Mouse (Mus musculus) ZHBTc4 (cell line): ENCODE data around the gene Syngr3.
"Not testable (repeated sequence)": the region's sequence is repeated elsewhere in the genome, so short reads cannot be mapped to it uniquely, and the experiment has no call there.

Source experiments
- DNase-seq: peaks from one replicate; pipeline ENCODE4 v3.0.0-alpha.2; 2011; ENCODE audit warnings: low read depth, low spot score

Syngr3 gene

DNA sequence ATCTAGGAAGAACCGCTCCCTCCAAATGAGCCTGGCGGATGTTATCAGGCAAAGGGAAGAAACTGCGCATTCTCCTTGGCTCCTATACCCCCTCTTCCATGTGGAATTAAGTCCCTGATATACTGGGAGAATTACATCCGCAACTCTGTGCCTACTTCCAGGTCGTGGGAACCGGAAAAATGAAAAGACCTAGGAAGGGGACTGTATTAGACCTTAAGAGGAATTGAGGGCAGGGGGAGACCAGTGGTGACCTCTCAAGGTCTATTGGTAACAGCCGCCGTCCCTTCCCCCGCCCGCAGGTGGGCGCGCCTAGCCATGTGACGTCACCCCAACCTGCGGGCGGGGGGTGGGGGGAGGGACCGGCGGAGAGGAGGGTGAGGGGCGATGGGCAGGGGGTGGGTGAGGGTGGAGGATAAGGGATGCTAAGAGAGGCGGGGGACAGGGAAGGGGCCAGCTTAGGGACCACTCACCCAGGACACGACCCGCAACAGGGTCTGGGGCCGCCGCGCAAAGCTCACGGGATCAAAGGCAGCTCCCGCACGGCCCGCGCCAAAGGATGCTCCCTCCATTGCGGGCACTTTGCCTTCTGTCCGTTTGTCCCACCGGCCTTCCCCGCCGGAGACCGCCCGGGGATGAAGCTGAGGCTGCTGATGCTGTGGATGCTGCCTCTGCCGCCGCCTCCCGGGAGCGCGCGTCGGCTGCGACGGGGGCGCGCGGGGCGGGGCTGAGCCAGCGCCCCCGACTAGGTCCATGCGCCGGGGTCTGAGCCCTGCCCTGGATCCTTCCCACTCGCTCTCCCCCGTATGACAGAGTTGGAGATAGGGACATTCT lies at the start of gene Syngr3:
Syngr3 (minus strand) TSS at position 705 of the 831 bp plus-strand sequence.
- DNase-seq, result no peak

DNA sequence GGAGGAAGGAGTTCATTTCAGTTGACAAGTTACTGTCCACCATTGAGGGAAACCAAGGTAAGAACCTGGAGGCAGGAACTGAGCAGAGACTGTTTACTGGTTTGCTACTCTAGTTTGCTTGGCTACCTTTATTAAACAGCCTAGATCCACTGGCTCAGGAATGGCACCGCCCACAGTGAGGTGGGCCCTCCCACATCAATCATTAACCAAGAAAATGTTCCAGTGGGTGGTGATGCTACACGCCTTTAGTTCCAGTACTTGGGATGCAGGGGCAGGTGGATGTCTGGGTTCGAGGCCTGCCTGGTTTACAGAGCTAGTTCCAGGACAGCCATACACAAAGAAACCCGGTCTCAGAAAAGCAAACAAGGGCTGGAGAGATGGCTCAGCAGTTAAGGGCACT lies 48.5 kb upstream of the Syngr3 start:
- DNase-seq, result no peak

DNA sequence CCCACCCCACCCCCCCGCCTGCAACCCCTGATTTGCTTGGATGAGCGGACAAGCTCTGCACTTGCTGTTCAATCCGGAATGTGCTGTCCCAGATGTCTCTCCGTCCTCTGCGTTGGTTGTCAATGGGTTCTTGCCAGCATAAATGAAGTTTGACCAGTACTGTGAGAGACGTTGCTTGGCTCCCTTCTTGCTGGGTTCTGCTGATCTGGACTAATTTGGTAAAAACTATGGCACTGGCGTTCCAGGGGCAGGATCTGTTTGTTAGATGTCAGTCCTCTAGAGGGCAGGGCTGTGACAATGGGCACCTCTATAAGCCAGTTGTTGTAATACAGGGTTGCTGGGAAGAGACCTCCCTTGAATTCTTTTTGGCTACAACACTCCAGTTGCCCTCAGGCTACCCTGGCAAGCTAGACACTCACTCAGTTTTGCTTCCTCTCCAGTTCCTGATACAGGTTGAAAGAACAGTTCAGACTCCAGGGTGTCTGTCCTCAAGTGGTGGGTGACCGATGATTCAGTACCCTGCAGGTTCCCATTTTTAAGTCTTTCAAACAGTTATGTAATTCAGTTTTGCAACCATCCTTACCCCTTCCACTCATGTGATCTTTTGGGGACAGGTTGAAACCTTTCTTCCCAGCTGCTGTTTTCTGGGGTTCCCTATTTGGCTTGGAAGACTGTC lies 47.5 kb upstream of the Syngr3 start:
- DNase-seq, result no peak

DNA sequence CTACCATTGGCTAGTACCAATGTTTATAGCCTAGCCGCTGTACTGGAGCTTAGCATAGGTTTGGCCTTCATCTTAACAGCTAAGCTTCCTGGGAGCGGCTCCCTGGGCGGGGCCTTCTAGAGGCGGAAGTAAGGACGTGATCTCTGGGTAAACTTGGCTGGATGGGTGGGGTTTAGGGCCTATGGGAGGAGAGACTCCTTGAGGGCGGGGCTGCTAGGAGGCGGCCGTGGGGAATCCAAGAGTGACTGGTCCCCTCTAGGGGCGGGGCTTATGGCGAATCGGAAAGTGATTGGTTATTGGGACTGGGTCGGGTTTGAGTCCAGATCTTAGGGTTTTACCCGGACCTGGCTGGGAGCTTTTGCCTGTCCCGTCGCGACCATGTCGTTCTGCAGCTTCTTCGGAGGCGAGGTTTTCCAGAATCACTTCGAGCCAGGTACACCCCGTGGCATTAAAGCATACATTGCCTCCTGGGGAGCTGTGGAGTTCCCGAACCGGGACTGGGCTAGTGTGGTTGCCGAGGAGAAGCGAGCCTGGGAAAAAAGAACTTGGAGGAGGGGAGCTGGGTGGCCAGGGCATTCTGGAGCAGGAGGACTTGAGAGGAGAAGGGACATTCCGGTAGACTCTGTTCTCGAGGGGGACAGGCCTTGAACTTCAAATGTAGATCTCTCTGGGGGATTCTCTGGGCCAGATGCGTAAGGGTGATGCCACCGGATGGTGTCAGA lies 46.7 kb upstream of the Syngr3 start, which contains the start of gene Msrb1:
Msrb1 (plus strand) TSS at position 313 of the 722 bp plus-strand sequence.
- DNase-seq, result peak; percentile 100

DNA sequence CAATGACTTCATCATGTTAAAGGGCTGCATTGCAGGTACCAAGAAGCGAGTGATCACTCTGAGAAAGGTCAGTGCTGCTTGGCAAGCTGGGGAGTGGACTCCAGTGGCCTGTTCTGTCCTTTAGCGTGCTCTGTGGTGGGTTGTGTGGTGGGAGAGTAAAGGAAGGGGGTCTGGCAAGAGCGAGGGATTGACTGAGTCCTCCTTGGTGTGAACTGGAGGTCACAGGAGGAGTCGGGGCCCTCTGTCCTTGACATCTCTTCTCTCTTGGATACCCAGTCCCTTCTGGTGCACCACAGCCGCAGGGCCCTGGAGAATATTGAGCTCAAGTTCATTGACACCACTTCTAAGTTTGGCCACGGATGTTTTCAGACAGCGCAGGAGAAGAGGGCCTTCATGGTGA lies 45.7 kb upstream of the Syngr3 start:
- no peak for DNase-seq

DNA sequence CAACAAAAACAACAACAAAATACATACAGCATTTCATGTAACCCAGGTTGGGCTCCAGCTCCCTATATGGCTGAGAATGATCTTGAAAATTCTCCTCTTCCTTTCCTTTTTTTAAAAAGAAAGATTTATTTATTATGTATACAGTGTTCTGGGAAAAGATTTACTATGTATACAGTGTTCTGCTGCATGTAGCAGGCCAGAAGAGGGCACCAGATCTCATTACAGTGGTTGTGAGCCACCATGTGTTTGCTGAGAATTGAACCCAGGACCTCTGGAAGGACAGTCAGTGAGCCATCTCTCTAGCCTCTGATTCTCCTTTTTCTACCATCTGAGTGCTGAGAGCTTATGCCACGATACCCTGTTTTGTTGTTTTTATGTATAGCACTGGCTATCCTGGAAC lies 44.8 kb upstream of the Syngr3 start:
- no peak for DNase-seq

DNA sequence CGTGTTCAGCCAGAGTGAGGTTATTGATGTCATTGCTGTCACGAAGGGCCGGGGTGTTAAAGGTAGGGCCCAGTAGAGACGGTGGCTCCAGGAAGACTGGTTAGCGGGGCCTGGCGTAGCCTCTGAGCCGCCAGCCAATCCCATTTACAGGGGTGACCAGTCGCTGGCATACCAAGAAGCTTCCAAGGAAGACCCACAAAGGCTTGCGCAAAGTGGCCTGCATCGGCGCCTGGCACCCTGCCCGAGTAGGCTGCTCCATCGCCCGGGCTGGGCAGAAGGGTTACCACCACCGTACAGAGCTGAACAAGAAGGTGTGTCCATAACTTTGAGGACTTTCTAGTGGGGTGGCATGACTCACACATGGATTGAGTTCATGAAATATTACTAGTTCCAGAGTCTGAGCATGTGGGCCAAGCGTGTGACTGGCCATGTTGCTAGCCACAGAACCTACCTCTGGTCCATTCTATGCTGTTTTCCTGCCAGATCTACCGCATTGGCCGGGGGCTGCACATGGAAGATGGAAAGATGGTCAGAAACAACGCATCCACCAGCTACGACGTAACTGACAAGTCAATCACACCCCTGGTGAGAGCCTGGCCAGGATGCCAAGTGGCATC lies 43.8 kb upstream of the Syngr3 start:
- no peak for DNase-seq

DNA sequence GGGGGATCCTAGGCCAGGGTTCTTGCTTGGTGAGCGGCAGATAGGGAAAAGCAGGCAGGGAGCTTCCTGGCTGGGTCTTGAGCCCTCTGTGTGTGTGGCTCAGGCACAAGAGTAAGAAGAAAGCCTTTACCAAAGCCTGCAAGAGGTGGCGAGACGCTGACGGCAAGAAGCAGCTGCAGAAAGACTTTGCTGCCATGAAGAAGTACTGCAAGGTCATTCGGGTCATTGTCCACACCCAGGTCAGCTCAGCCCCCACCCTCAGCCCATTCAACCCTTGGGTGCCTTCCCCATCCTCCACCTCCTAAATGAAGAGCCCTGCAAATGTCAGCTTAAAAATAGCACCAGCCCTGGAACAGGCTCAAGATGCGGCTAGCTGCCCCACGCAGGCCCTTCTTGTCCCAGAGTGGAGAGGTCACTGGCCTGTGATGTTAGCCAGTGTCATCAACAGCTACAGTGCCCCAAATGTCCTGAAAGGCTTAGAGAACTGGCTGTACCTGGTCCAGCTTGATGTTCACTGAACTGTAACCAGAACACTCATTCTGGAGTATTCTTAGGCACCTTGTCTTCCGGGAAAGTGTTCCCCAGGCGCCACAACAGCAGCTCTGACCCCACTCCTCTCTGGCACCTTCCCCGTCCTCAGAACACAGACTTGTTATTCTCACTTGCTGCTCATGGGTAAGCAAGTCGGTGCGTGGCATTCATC lies 42.6 kb upstream of the Syngr3 start:
- DNase-seq, result no peak

DNA sequence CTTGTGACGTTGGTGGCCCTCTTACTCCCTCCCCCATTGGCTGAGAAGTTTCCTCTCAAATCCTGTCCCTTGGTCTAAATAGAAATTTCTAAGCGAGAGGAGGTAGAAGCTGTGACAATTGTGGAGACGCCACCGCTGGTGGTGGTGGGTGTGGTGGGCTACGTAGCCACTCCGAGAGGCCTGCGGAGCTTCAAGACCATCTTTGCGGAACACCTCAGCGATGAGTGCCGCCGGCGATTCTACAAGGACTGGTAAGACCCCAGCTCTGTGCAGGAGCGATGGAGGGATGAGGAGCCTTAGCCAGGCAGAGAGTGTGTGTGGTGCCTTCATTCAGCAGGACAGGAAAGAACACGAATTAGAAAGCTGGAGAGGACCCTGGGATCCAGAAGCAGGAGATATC lies 41.0 kb upstream of the Syngr3 start:
- DNase-seq, result no peak

DNA sequence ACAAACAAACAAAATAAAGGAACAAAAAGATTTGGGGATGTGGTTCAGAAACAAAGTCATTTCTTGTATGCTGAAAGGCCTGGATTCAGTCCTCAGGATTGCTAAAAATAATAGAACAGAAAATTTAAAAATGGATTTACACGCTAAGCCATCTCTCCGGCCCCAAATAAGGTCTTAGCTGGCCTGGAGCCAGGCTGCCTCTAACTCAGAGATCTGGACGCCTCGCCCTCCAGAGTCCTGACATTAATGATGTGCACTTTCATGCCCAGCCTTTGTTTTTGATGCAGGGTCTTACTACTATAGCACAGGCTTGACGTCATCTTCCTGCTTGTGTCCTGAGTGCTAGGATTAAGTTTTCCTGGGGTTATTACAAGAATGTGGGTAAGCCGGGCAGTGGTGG lies 39.3 kb upstream of the Syngr3 start:
- DNase-seq, result no peak

DNA sequence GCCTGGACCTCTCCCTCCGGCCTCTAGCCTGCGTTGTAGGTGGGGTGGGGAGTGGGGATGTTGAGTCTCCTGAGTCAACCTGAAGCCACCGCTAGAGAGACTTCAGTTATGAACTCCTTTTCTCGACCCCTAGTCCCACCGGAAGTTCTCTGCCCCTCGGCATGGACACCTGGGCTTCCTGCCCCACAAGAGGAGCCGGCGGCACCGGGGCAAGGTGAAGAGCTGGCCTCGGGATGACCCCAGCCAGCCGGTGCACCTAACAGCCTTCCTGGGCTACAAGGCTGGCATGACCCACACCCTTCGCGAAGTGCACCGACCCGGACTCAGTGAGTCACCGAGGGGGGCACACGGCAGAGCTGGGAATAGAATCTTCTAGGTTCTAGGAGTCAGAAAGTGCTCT lies 38.4 kb upstream of the Syngr3 start:
- no peak for DNase-seq

DNA sequence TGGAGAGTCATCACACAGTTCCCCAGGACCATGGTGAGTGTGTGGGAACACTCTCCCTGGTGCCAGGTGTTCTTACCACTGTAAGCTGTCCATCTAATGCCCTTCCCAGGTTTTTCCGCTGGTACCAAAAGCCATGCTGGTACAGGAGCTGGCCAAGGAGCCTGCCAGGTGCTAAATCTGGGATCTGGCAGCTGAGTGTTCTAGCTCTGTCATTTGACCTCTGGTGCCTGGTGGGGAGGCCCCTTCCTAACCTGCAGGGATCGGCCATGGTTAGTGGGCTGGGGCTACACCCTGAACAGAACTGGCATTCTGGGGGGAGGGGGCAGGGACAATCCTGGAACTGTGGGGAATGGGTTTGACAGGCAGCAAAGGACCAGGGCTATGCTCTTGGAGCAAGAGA lies 37.9 kb upstream of the Syngr3 start, which contains the start of gene Rpl3l:
Rpl3l (plus strand) TSS at position 203 of the 400 bp plus-strand sequence.
- no peak for DNase-seq

DNA sequence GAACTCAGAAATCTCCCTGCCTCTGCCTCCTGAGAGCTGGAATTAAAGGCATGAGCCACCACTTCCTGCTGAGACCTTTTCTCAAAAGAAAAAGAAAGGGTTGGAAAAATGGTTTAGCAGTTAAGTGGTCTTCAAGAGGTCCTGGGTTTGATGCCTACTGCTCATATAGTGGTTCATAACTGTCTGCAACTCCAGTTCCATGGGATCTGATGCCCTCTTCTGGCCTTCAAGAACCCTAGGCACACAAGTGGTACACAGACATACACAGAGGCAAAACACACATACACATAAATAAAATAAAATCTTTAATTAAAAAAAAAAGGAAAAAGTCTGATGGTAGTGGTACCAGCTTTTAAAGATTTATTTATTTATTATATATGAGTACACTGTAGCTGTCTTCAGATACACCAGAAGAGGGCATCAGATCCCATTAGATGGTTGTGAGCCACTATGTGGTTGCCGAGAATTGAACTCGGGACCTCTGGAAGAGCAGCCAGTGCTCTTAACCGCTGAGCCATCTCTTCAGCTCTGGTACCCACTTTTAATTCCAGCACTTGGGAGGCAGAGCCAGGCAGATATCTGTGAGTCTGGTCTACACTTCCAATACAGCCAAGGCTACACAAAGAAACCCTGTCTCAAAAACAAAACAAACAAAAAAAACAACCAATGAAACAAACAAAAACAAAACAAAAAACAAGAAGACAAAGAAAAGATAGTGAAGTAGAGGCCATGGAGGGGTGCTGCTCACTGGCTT lies 36.1 kb upstream of the Syngr3 start:
- DNase-seq, result no peak

DNA sequence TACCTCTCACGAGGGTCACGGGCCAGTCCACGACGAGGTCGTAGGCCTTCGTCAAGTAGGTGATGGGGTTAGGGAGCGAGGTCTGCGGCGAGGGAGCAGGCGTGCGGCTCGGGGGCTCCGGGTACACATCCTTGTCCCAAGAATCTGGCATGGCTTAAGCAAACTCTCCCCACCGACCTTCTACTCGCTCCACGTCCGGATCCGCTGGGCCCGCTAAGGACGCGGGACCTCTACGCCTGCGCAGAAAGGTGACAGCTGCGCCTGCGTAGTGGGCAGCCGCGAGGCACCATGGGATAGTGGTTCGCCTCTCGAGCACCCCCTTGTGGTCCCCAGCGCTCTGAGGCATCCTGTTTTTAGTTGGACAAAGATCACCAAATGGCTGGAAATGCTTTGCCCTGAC lies 34.4 kb upstream of the Syngr3 start, which contains the start of gene Ndufb10:
Ndufb10 (minus strand) TSS at position 295 of the 400 bp plus-strand sequence.
- peak; percentile 97 for DNase-seq

DNA sequence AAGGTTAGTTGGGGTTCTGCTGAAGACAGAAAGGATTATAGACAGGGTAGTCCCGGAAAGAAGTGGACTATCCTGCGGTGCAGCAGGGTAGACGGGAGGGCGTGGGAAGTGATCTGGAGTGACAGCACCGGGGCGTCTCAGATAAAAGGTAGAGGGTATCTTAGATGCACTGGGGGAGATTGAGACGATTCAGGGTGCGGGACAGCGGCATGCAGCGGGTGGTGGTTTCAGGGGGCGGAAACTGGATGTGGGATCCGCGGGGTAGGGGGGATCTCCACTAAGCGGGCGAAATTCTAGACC lies 34.1 kb upstream of the Syngr3 start:
- peak; percentile 51 for DNase-seq

DNA sequence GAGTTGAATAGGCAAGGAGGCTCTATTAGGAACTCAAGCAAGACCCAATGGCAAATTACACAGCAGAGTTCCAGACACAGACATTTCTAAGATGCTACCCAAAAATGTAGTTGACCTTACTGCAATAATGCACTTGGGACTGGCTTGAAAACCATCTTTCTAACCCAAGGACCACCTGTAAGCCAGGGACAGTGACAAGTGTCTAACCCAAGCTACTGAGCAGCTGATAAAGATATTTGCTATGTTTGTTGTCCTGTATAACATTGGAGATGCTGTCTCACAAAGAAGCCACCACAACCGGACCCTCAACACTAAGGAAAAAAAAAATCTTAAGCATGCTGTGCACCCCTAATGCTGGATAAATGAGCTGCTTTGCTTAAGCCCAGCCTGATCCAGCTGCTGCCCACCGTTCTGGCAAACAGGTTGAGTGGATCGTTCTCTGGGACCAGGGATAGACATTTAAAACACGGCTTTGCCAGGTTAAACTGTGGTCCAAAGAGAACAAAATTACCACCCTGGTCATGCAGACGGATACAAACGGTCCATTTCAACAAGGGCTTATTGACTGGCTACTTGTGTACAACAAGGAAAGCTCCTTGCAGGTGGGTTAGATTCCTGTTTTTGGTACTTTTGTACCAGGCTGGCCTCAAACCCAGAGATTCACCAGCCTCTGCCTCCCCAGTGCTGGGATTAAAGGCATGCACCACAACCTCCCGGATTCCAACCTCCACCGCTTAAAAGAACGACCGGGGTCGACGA lies 33.5 kb upstream of the Syngr3 start:
- DNase-seq, result peak; percentile 65

DNA sequence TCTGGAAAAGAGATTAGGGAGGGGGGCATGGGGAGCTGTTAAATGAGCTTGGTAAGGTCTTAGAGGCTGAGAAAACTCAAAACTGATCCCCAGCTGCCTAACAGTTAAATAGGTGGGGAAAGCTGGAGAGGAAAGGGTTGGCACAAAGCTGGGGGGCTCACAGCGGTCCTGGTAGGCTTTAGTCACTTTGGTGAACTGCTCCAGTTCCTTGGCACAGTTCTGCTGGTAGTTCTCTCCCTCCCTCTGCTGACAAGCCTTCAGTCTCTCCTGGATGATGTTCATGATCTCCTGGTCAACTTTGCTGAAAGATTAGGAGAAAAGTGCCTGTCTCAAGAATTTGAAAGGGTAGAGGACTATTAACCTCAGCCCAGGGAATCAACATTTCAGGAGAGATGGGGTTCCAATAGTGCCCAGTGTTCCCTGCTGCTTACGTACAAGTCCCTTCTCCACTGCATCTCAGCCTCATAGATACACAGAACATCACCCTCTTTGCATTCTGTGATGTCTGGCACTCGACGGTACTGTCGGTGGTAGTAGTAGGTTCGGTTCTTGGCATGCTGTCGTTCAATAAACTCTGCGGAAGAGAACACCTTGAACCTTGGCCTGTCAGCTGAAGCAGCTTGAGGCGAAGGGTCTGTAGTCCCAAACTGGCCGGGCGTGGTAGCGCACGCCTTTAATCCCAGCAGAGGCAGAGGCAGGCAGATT lies 32.6 kb upstream of the Syngr3 start:
- peak; percentile 82 for DNase-seq

DNA sequence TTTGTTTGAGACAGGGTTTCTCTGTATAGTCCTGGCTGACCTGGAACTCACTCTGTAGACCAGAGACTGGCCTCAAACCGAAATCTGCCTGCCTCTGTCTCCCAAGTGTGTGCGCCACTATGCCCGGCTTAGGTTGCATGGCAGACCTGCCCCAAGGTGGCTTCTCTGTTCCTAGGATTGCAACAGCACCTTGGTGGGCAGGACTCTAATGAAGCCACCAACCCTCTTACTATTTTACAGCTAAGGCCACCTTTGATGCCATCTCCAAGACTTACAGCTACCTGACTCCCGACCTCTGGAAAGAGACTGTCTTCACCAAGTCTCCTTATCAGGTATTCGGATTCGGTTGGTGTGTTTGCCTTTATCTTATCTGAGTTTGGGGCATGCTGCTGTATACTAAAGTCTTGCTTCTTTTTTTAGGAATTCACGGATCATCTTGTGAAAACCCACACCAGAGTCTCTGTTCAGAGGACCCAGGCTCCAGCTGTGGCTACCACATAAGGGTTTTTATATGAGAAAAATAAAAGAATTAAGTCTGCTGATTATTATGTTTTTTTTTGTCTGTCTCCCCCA lies 31.7 kb upstream of the Syngr3 start:
- not testable (repeated sequence) for DNase-seq

DNA sequence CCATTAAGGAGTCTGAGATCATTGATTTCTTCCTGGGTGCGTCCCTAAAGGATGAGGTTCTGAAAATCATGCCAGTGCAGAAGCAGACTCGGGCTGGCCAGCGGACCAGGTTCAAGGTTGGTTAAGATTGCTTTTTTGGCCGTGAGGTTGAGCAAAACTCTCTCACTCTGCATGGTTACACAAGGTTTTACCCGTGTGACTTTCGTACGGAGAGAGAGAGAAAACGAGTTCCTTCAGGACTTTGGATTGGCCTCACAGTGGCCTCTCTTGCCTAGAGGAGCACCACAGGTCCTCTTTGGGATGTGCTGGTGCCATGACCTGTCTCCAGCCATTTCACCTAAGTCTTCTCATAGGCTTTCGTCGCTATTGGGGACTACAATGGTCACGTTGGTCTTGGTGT lies 30.9 kb upstream of the Syngr3 start:
- DNase-seq, result not testable (repeated sequence)
